Mouse (Mus musculus) thymus, adult 2 months (tissue): ENCODE measurements around the gene Shank2. TPM values are rescaled to one million over a fixed set of nuclear protein-coding genes. Genes with fewer than 3 reads are reported as not detected.

ENCODE experiments used
- DNase-seq: peaks from one replicate; pipeline ENCODE4 v3.0.0; 2021
- H3K27ac ChIP-seq: fragments of 200-500 bp; 2 replicates; pipeline ENCODE4 v1.5.1; 2012; ENCODE audit warnings: low read length, control low read depth; ENCODE audit not compliant: control insufficient read depth, insufficient read depth
- H3K27me3 ChIP-seq: fragments of 200-500 bp; 2 replicates; pipeline ENCODE4 v1.6.1; 2012; ENCODE audit warnings: mild to moderate bottlenecking, low read length, moderate library complexity, mixed read lengths; ENCODE audit not compliant: control insufficient read depth, insufficient read depth
- H3K36me3 ChIP-seq: fragments of 200-500 bp; 2 replicates; pipeline ENCODE4 v1.6.1; 2012; ENCODE audit warnings: mild to moderate bottlenecking, low read length, moderate library complexity; ENCODE audit not compliant: control insufficient read depth, insufficient read depth
- H3K4me1 ChIP-seq: fragments of 200-500 bp; replicated peaks from 2 replicates; pipeline ENCODE4 v1.6.1; 2012; ENCODE audit warnings: low read length; ENCODE audit not compliant: control insufficient read depth, insufficient read depth
- H3K4me3 ChIP-seq: fragments of 200-500 bp; 2 replicates; pipeline ENCODE4 v1.5.1; 2012; ENCODE audit warnings: mild to moderate bottlenecking, low read length, control low read depth, moderate library complexity; ENCODE audit not compliant: control insufficient read depth, insufficient read depth
- CTCF ChIP-seq: fragments of 200-500 bp; IDR thresholded peaks from 2 replicates; pipeline ENCODE4 v1.5.1; 2012; ENCODE audit warnings: mild to moderate bottlenecking, control low read depth, low read length, moderate library complexity, borderline replicate concordance; ENCODE audit not compliant: control insufficient read depth, poor library complexity, insufficient read depth; ENCODE audit errors: extremely low read depth
- POLR2A ChIP-seq: fragments of 200-500 bp; IDR thresholded peaks from 2 replicates; pipeline ENCODE4 v1.6.1; 2012; ENCODE audit warnings: mild to moderate bottlenecking, low read length, control low read depth, moderate library complexity; ENCODE audit not compliant: control insufficient read depth, poor library complexity, insufficient read depth; ENCODE audit errors: extremely low read depth
- WGBS: fragments of 180-500 bp; shearing (Covaris S2); methylation state at CpG from one replicate; pipeline ENCODE4 v1.1.7; 2018; 5-methylcytosine and 5-hydroxymethylcytosine counted together
- polyA plus RNA-seq: library from polyadenylated mRNA; depleted of rRNA; stranded (reverse); fragments of >200 nt; gene quantifications from 2 replicates; pipeline ENCODE4 v1.2.3, GENCODE M21; 2012

The Shank2 gene
- polyA plus RNA-seq, 1 experiment, result 2.8 TPM

DNA sequence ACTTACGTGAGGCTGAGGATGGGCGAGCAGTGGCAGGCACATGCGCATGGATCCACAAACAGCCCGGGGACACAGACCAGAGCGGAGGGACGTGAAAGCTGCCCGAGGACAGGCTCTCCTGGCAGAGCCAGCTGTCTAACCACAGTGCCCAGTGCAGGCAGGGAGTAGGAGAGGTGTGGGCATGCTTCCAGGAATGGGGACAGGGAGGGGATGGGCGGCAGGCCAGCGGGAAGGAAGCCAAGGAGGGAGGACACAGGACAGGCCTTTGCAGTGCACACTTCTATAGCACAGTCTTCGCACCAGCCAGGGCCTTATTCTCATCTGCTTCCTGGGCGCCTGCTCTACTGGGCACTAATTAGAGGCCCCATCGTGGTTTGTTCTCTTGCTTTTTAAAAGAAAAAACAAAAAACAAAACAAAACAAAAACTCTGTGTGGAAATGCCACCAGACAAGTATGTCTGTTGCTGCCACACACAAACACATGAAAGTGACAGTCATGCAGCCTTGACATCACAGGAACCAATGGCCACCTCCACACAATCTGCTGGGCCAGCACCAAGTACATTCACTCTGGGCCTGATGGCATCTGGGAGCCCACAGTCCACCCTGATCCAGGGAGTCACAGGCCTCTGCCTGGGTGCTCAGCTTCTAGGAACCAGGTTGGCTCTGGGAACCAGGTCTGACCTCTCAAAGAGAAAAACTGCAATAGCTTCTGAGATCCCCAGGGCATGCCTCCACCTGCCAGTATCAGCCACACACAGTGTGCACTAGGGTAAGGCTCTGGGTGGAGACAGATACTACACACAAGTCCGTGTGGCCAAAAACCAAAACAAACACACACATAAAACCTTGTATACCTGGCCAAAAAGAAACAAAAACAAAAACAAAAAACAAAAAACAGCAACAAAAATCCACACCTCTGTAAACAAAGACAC lies 448.2 kb downstream of the Shank2 start:
- Histone ChIP-seq H3K27ac (no peak overlapping the region), H3K36me3 (no peaks in the 10 kb centered on the region), H3K4me1 (peaks cover 30% of the 10 kb centered on the region), H3K27me3 (no peaks in the 10 kb centered on the region), H3K4me3 (no peak overlapping the region)
- TF ChIP-seq CTCF, result no peak
- TF ChIP-seq POLR2A, result no peak
- no peak for DNase-seq
- 81% methylated on average over 13 of the region's 13 CpGs for WGBS

DNA sequence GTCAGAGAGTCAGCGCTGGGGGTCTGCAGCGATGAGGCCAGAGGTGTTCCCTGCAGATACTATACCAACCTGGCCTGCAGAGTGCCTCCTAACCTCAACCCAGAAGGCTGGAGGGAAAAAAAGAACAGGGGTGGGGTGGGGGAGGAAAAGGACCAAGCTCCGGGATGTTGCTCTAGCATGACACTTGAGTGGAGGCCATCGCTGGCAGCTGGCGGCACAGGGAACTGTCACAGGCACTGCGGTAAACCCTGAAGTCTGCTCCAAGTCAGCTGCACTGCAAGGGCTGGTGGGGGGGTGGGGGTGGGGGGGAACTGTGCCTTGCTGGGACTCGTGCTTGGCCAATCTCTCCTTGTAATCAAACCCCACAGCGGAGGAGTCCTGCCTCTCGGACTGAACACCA lies 448.9 kb downstream of the Shank2 start:
- no peak overlapping the region for H3K4me3 ChIP-seq
- 38% methylated on average over 9 of the region's 9 CpGs for WGBS
- H3K27ac ChIP-seq, result no peak overlapping the region
- no peak for TF ChIP-seq POLR2A
- no peak for TF ChIP-seq CTCF
- DNase-seq, result no peak
- H3K4me1 ChIP-seq, result peaks cover 27% of the 10 kb centered on the region
- no peaks in the 10 kb centered on the region for H3K36me3 ChIP-seq
- H3K27me3 ChIP-seq, result no peaks in the 10 kb centered on the region

DNA sequence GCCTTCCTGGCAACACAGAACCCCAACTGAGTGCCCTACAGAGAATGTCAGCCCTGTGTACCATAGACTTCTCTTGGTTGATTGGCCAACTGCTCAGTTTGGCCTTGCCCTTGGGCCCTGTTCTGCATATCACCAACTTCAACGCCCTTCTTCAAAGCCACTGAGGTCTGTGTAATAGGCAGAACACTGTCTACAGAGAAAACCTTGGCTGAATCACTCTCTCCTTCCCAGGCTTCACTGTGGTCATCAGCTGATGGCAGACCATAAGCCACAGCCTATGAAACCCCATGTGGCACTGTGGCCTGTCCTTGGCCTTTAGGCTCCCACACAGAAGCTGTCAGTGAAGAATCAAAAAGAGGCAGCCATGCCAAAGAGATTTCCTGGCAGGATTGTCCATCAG lies 457.2 kb downstream of the Shank2 start:
- WGBS, result 93% methylated on average over 1 of the region's 1 CpGs
- TF ChIP-seq CTCF (no peak), POLR2A (no peak)
- Histone ChIP-seq H3K4me3 (no peak overlapping the region), H3K27me3 (no peaks in the 10 kb centered on the region), H3K36me3 (no peaks in the 10 kb centered on the region), H3K27ac (no peak overlapping the region), H3K4me1 (0 out of 2 replicates have a peak, but pooled peaks cover 2% of the 10 kb centered on the region)
- no peak for DNase-seq

DNA sequence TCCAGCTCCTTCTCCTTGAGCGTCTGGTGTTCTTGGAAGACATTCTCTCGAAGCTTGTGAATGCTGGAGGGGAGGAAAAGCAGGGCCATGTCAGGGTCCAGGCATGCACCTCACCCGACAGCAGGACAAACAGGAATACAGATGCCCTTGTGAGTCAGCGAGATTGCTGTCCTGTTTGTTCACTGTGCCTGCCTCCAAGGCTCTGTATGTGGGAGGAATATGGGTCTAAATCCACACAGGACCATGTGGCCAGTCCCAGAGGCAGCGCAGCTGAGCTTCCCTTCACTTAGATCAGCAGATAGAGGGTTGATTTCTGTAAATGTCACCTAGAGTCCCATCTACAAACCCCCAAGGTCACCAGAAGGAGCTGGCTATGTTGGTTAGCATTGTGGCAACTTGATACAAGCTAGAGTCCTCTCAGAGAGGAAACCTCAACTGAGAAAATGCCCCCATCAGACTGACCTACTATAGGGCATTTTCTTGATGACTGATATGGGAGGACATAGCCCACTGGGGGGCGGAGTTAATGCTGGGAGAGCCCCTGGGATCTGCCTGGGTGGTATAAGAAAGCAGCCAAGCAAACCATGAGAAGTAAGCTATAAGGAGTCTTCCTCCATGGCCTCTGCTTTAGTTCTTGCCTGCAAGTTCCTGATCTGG lies 459.6 kb downstream of the Shank2 start:
- Histone ChIP-seq H3K4me3 (no peak overlapping the region), H3K4me1 (0 out of 2 replicates have a peak, but pooled peaks cover 2% of the 10 kb centered on the region), H3K27ac (no peak overlapping the region), H3K36me3 (no peaks in the 10 kb centered on the region), H3K27me3 (no peaks in the 10 kb centered on the region)
- DNase-seq, result no peak
- WGBS, result 92% methylated on average over 6 of the region's 6 CpGs
- TF ChIP-seq POLR2A (no peak), CTCF (no peak)

DNA sequence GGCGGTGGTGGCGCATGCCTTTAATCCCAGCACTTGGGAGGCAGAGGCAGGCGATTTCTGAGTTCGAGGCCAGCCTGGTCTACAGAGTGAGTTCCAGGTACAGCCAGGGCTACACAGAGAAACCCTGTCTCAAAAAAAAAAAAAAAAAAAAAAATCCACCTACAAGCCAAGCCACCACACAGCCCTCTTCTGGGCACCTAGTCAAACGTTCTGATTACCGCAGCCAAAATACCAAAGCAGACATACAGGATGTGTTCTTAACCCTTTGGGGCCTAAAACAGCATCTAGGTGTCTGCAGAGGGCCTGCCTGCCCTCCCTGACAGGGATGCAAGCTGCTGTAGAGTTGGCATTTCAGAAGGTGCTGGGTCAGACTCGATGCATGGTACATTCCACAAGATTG lies 460.8 kb downstream of the Shank2 start:
- no peak for TF ChIP-seq POLR2A
- TF ChIP-seq CTCF, result no peak
- no peaks in the 10 kb centered on the region for H3K36me3 ChIP-seq
- WGBS, result 82% methylated on average over 7 of the region's 7 CpGs

DNA sequence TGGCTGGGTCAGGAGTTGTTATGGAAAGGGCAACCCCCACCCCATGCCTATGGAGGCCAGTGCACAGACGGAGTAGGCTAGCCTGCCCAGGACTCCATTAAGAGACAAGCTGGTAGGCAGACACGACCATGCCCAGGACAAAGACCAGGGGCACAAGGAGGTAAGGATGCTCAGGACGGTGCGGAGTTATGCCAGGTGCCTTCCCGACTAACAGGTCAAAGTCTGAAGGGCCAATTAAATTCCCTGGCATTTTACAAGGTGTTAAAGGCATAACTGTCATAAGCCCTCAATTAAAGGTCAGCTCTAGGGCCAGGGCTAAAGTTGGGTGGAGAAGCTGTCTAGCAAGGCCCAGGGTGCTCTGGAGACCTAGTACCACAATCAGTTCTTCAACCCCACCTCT lies 467.0 kb downstream of the Shank2 start:
- no peak for DNase-seq
- Histone ChIP-seq H3K36me3 (no peaks in the 10 kb centered on the region), H3K4me1 (peaks cover 9% of the 10 kb centered on the region), H3K27me3 (no peaks in the 10 kb centered on the region), H3K27ac (no peak overlapping the region), H3K4me3 (no peak overlapping the region)
- WGBS, result 94% methylated on average over 5 of the region's 5 CpGs
- TF ChIP-seq POLR2A, result no peak
- TF ChIP-seq CTCF, result no peak

More for the DNA sequence above, 460.8 kb downstream of the Shank2 start:
- Histone ChIP-seq H3K27me3 (no peaks in the 10 kb centered on the region), H3K4me3 (no peak overlapping the region), H3K27ac (no peak overlapping the region), H3K4me1 (peaks cover 5% of the 10 kb centered on the region)
- no peak for DNase-seq
